Mouse (Mus musculus): Measurements from ENCODE around the gene Eef1akmt2. TPM values are rescaled to one million over a fixed set of nuclear protein-coding genes. Genes with fewer than 3 reads are reported as not detected.

Eef1akmt2 gene
- 37.9 and 45.9 TPM in 2 replicates for polyA plus RNA-seq (2016; fragmentation: Nextera tagmentation; extraction: Ambion mirVana)

- H3K9ac ChIP-seq = peak within 1 kb of the TSS; percentile 80
- ATAC-seq (ENCODE audit: insufficient number of reproducible peaks, low FRiP score) = peak; percentile 92
- under 1% methylated on average over 37 of the region's 37 CpGs for WGBS
- peak within 1 kb of the TSS; percentile 92 for H3K27ac ChIP-seq (ENCODE audit: poor library complexity, severe bottlenecking)
- peak within 1 kb of the TSS; percentile 68 for H3K4me3 ChIP-seq
- H3K36me3 ChIP-seq = peaks cover 27% of the 10 kb centered on the region
- peak within 1 kb of the TSS; percentile 57 for H3K4me2 ChIP-seq
- no peaks in the 10 kb centered on the region for H3K27me3 ChIP-seq (replicated peaks)
- no peaks in the 10 kb centered on the region for H3K9me3 ChIP-seq (replicated peaks)
- peaks cover 5% of the 10 kb centered on the region; the same call in 1 of the 2 replicates for H3K4me1 ChIP-seq (replicated peaks)
Observed at GRCm38 (mm10) chr7:132852173-132852844, at the start of gene Eef1akmt2. Gene Eef1akmt2, minus strand, starts transcription at chr7:132852673.

DNA sequence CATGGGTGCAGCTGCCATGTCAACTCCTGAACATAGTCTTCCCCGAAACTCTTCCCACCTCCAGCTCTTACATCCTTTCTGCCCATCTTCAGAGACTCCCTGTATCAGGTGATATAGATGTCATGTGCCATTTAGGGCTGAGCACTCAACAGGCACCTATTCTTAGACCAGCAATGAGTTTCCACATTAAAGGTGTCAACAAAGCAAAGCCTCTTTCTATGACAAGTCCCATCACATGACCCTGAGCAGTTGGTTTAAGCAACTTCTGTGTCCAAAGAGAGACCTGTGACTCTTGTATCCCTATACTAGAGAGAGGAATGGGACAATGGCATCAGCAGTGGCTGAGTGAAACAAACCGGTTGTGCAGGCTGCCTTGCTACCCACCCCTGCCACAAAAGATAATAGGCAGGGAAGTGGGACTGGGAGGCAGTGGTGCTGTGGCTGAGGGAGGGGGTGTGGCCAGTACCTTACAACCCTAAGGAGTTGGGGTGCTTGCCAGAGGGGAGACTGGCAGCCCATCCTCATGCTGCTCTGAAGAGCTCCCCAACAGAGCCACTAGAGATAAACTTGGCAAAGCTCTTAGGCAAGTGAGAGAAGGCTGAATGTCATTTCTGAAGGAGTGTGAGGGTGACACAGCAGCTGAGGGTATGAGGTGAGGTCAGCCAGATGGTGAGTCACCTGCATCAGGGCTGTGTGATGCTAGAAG lies 48.5 kb upstream of the Eef1akmt2 start:
- no peak overlapping the region for H3K4me2 ChIP-seq
- peak overlapping the region; percentile 78 for H3K27ac ChIP-seq (ENCODE audit: poor library complexity, severe bottlenecking)
- no peaks in the 10 kb centered on the region for H3K27me3 ChIP-seq (replicated peaks)
- no peaks in the 10 kb centered on the region for H3K36me3 ChIP-seq
- no peak overlapping the region for H3K9ac ChIP-seq
- H3K9me3 ChIP-seq (replicated peaks) = no peaks in the 10 kb centered on the region; the same call in none of the 2 replicates
- H3K4me1 ChIP-seq (replicated peaks) = peaks cover 27% of the 10 kb centered on the region
- peak; percentile 61; the same call in 1 of the 2 replicates for ATAC-seq (ENCODE audit: insufficient number of reproducible peaks, low FRiP score)
- 24% methylated on average over 2 of the region's 2 CpGs for WGBS
- no peak overlapping the region for H3K4me3 ChIP-seq

GRCm38 (mm10) chr7:132898234-132898633 lies 45.8 kb upstream of the Eef1akmt2 start:
- Histone ChIP-seq H3K4me2 (no peak overlapping the region), H3K4me3 (no peak overlapping the region), H3K36me3 (no peaks in the 10 kb centered on the region), H3K27me3 (replicated peaks) (no peaks in the 10 kb centered on the region), H3K4me1 (replicated peaks) (peaks cover 42% of the 10 kb centered on the region), H3K9me3 (replicated peaks) (no peaks in the 10 kb centered on the region; the same call in none of the 2 replicates), H3K9ac (no peak overlapping the region), H3K27ac (ENCODE audit: poor library complexity, severe bottlenecking) (no peak overlapping the region)
- no peak for ATAC-seq (ENCODE audit: insufficient number of reproducible peaks, low FRiP score)
- 90% methylated on average over 2 of the region's 2 CpGs for WGBS

GRCm38 (mm10) chr7:132897258-132897657 lies 44.8 kb upstream of the Eef1akmt2 start:
- Histone ChIP-seq H3K9me3 (replicated peaks) (no peaks in the 10 kb centered on the region; the same call in none of the 2 replicates), H3K27ac (ENCODE audit: poor library complexity, severe bottlenecking) (no peak overlapping the region), H3K9ac (no peak overlapping the region), H3K4me2 (no peak overlapping the region), H3K4me3 (no peak overlapping the region), H3K36me3 (no peaks in the 10 kb centered on the region), H3K4me1 (replicated peaks) (peaks cover 42% of the 10 kb centered on the region), H3K27me3 (replicated peaks) (no peaks in the 10 kb centered on the region)
- 78% methylated on average over 10 of the region's 10 CpGs for WGBS
- no peak for ATAC-seq (ENCODE audit: insufficient number of reproducible peaks, low FRiP score)

GRCm38 (mm10) chr7:132896206-132896815 lies 43.8 kb upstream of the Eef1akmt2 start:
- WGBS = 68% methylated on average over 9 of the region's 9 CpGs
- ATAC-seq (ENCODE audit: insufficient number of reproducible peaks, low FRiP score) = no peak
- H3K4me3 ChIP-seq = no peak overlapping the region

DNA sequence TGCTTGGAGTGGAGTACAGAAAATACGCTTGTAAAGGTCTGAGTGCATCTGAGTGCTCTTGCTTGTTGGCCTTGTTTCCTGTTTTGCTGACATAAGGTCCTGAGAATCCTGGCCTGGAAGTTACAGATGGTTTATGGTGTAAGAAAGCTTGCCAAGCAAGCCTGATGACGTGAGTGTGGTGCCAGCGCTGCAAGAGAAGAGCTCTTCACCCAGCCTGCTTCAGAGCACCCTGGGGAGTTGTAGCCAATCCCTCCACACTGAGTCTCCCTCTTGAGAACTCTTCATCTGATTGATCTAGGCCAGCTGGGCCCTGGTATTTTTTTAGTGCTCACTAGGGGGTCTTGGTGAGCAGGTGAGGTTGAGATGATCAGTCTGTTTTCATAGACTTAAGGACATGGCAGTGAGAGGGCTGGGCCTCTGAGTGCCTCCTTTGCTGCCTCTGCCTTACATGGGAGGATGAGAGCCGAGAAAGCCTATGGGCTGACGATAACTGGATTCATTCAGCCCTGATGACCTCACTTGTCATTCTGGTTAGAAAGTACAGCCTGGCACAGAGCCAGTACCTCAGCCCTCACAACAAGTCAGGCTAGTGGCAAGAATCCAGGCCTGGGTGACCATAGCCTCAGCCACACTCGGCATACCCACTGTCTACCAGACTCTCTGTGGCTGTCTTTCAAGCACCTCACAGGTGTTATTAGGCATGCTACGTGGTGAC lies 42.5 kb upstream of the Eef1akmt2 start:
- H3K4me1 ChIP-seq (replicated peaks) = peaks cover 22% of the 10 kb centered on the region
- H3K27me3 ChIP-seq (replicated peaks) = no peaks in the 10 kb centered on the region
- H3K4me3 ChIP-seq = no peak overlapping the region
- H3K36me3 ChIP-seq = no peaks in the 10 kb centered on the region
- H3K4me2 ChIP-seq = no peak overlapping the region
- ATAC-seq (ENCODE audit: insufficient number of reproducible peaks, low FRiP score) = peak; percentile 28; the same call in 1 of the 2 replicates
- peaks cover 2% of the 10 kb centered on the region for H3K9me3 ChIP-seq (replicated peaks)
- H3K9ac ChIP-seq = no peak overlapping the region
- H3K27ac ChIP-seq (ENCODE audit: poor library complexity, severe bottlenecking) = peak overlapping the region; percentile 72
- 55% methylated on average over 7 of the region's 7 CpGs for WGBS

More at GRCm38 (mm10) chr7:132896206-132896815, 43.8 kb upstream of the Eef1akmt2 start:
- Histone ChIP-seq H3K36me3 (no peaks in the 10 kb centered on the region), H3K9ac (no peak overlapping the region), H3K4me1 (replicated peaks) (peaks cover 35% of the 10 kb centered on the region), H3K9me3 (replicated peaks) (no peaks in the 10 kb centered on the region; the same call in none of the 2 replicates), H3K4me2 (no peak overlapping the region), H3K27ac (ENCODE audit: poor library complexity, severe bottlenecking) (peak overlapping the region; percentile 72), H3K27me3 (replicated peaks) (no peaks in the 10 kb centered on the region)

DNA sequence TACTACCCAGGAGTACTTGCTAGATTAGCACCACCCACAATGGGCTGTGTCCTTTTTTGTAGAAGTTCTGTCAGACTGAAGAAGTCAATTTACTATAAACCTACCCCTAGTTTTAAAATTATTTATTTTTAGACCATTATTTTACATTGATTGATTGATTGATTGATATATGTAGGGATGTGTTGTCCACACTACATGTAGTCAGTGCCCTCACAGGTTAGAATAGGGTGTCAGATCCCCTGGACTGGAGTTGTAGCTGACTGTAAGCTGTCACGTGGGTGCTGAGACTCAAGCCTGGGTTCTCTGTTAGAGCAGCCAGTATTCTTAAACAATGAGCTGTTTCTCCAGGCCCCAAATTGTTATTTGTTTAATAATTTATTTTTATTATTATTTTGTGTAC lies 40.9 kb upstream of the Eef1akmt2 start:
- Histone ChIP-seq H3K27ac (ENCODE audit: poor library complexity, severe bottlenecking) (no peak overlapping the region), H3K4me3 (no peak overlapping the region), H3K4me2 (no peak overlapping the region), H3K36me3 (no peaks in the 10 kb centered on the region), H3K27me3 (replicated peaks) (no peaks in the 10 kb centered on the region), H3K9ac (no peak overlapping the region), H3K4me1 (replicated peaks) (peaks cover 22% of the 10 kb centered on the region), H3K9me3 (replicated peaks) (peaks cover 7% of the 10 kb centered on the region)
- ATAC-seq (ENCODE audit: insufficient number of reproducible peaks, low FRiP score) = no peak
- WGBS = 77% methylated on average over 1 of the region's 1 CpGs

GRCm38 (mm10) chr7:132892806-132893205 lies 40.3 kb upstream of the Eef1akmt2 start:
- Histone ChIP-seq H3K27ac (ENCODE audit: poor library complexity, severe bottlenecking) (no peak overlapping the region), H3K4me1 (replicated peaks) (peaks cover 22% of the 10 kb centered on the region), H3K36me3 (no peaks in the 10 kb centered on the region), H3K9ac (no peak overlapping the region), H3K4me2 (no peak overlapping the region), H3K27me3 (replicated peaks) (no peaks in the 10 kb centered on the region), H3K4me3 (no peak overlapping the region), H3K9me3 (replicated peaks) (peaks cover 7% of the 10 kb centered on the region)
- 73% methylated on average over 7 of the region's 7 CpGs for WGBS
- no peak for ATAC-seq (ENCODE audit: insufficient number of reproducible peaks, low FRiP score)

- H3K4me3 ChIP-seq = no peak overlapping the region
- no peak overlapping the region for H3K27ac ChIP-seq (ENCODE audit: poor library complexity, severe bottlenecking)
- ATAC-seq (ENCODE audit: insufficient number of reproducible peaks, low FRiP score) = no peak
- H3K27me3 ChIP-seq (replicated peaks) = no peaks in the 10 kb centered on the region
- H3K9me3 ChIP-seq (replicated peaks) = peaks cover 7% of the 10 kb centered on the region
- H3K9ac ChIP-seq = no peak overlapping the region
- H3K36me3 ChIP-seq = no peaks in the 10 kb centered on the region
- no peak overlapping the region for H3K4me2 ChIP-seq
- peaks cover 22% of the 10 kb centered on the region for H3K4me1 ChIP-seq (replicated peaks)
- 44% methylated on average over 4 of the region's 4 CpGs for WGBS
Observed at GRCm38 (mm10) chr7:132892311-132892661, 39.8 kb upstream of the Eef1akmt2 start.

DNA sequence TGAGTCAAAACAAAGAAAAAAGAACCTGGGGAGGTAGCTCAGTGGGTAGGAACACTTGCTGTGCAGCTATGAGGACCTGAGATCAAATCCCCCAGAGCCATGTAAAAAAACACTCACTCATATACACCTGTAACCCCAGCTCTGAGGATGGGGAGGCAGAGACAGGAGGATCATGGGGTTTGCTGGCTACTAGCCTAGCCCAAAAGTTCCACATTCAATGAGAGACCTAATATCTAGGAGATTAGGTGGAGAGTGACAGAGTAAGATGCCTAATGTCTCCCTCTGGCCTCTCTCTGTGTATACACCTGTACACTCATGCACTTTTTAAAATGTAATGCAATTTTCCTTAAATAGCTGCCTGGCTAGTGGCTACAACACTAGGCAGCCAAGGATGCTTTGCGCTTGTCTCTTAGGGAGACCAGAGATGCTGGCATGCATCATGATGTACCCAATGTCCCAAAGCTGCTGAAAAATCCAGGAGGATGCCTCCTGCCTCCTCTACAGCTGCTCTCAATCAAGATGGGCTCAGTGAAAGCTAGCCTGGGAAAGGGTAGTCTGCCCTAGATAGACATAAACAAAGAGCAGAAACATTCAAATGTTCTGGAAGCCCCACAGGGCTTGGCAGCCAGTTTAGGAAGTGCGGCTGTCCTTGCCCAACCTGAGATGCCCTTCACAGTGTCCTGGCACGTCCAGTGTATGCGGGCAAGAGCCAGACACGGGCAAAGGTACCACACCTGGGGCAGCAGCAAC lies 39.3 kb upstream of the Eef1akmt2 start:
- Histone ChIP-seq H3K4me1 (replicated peaks) (peaks cover 22% of the 10 kb centered on the region), H3K27ac (ENCODE audit: poor library complexity, severe bottlenecking) (no peak overlapping the region), H3K9me3 (replicated peaks) (peaks cover 7% of the 10 kb centered on the region), H3K36me3 (no peaks in the 10 kb centered on the region), H3K4me3 (no peak overlapping the region), H3K27me3 (replicated peaks) (no peaks in the 10 kb centered on the region), H3K9ac (no peak overlapping the region), H3K4me2 (no peak overlapping the region)
- ATAC-seq (ENCODE audit: insufficient number of reproducible peaks, low FRiP score) = no peak
- 77% methylated on average over 5 of the region's 5 CpGs for WGBS
